Mouse (Mus musculus): ENCODE measurements around the gene Tex52. TPM values are rescaled to one million over a fixed set of nuclear protein-coding genes. Genes with fewer than 3 reads are reported as not detected.

Gene Tex52
- total RNA-seq (2018; cell fraction: chromatin; rRNA removed), result not detected
- not detected for total RNA-seq (2018; cell fraction: cytosol; rRNA removed)
- not detected for total RNA-seq (2018; cell fraction: nucleus; rRNA removed)
- polyA plus RNA-seq (2018), result not detected in 3 replicates

DNA sequence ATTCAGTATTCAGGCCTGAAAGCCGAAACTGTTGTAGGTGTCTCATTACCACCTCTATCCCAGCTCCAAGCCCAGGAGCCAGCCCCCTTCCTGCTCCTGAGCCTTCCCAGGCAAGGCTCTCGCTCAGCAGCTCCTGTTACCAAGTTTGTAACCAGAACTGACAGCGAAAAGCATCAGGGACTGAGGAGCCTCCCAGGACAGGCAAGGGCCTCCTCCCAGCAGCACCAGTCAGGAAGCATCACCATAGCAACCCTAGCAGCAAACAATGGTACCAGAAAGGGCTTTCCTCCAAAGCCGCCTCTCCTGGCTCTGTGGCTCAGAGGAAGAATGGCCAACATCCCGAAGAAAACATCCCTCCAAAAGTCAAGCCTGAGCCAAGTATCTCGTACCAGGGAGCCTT is at the start of gene Tex52, which contains the start of gene Gm44596:
Gene Tex52, plus strand, starts transcription at position 265 of the 400 bp plus-strand sequence.
Gene Gm44596, plus strand, starts transcription at position 312 of the 400 bp plus-strand sequence.
- WGBS (ENCODE audit: missing documents), result 93% methylated on average over 3 of the region's 6 CpGs
- H3K79me2 ChIP-seq (ENCODE audit: inconsistent target), result no peaks in the 10 kb centered on the region
- no peak within 1 kb of the TSS for H3K27ac ChIP-seq
- H3K4me3 ChIP-seq (ENCODE audit: inconsistent target), result no peak within 1 kb of the TSS
- H3K36me3 ChIP-seq (ENCODE audit: inconsistent target), result no peaks in the 10 kb centered on the region

DNA sequence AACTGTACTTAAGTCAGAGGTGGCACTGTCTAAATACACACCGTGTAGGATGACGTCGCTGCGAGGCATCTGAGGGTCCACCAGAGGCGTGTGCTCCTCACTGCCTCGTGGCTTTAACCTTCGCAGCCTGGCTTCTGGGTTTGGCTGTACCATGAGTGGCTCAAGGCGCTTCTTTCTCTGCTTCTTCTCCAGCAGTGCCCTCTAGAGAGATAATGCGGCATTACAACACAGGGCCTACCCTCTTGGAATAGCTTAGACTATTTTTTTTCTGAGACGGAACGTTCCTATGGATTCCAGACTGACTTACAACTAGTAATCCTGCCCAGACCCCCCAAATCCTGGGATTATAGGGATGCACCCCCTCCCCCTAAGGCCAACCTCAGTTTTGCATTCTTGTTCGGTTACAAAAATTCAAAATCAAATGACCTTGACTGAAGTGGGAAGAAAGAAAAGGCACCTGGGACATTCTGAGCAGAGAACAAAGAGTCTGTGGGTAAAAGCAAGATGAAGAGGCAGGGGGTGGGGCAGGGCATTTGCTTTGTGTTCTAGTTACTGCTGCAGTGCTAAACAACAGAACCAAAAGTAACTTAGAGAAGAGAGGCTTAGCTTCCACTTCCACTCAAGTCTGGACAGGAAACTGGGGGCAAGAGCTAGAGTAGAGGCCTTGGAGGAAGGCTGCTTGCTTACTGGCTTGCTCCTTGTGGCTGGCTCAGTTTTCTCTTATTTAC is 40.7 kb upstream of the Tex52 start:
- 24% methylated on average over 12 of the region's 12 CpGs for WGBS (ENCODE audit: missing documents)
- no peaks in the 10 kb centered on the region for H3K36me3 ChIP-seq (ENCODE audit: inconsistent target)
- no peak overlapping the region for H3K4me3 ChIP-seq (ENCODE audit: inconsistent target)

DNA sequence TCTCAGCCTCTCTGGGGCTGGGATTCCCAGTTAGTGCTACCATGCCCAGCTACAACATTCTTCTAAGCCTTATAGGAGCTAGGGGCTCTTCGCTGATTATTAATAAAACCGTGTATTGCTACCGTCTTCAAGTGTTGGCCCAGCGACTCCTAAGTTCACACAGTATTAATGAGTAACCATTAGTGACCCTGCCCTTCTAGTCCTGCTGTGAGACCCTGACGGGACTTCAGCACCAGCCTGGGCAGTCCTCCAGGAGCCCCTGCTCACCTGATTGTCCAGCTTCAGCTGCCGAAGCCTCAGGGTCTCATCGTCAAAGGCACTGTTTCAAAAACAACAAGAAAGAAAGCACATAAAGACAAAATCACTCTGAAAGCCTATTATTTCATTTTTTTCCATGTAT is 37.8 kb upstream of the Tex52 start:
- Histone ChIP-seq H3K4me3 (ENCODE audit: inconsistent target) (no peak overlapping the region), H3K27ac (no peak overlapping the region), H3K36me3 (ENCODE audit: inconsistent target) (no peaks in the 10 kb centered on the region), H3K79me2 (ENCODE audit: inconsistent target) (no peaks in the 10 kb centered on the region)
- 97% methylated on average over 7 of the region's 7 CpGs for WGBS (ENCODE audit: missing documents)

More for the DNA sequence above, 40.7 kb upstream of the Tex52 start:
- H3K27ac ChIP-seq, result no peak overlapping the region
- no peaks in the 10 kb centered on the region for H3K79me2 ChIP-seq (ENCODE audit: inconsistent target)

DNA sequence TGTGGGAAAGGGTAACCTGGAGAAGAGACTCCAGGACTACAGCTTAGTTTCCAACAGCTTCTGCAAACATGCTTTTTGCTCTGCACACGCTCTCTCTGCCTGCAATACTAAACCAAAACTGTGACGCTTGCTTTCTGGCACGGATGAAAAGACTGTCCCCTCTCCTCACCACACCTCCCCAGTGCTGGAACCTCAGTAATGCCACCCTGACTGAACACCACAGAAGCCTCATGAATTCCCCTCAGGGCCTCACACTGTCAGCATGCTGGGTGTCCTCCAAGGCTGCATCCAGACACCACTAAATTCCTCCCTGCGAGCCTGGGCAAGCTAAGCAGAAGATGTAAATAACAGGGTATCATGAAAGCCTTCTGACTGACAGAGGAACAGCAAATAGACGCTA is 36.4 kb upstream of the Tex52 start:
- no peak overlapping the region for H3K27ac ChIP-seq
- no peak overlapping the region for H3K4me3 ChIP-seq (ENCODE audit: inconsistent target)
- H3K79me2 ChIP-seq (ENCODE audit: inconsistent target), result no peaks in the 10 kb centered on the region
- H3K36me3 ChIP-seq (ENCODE audit: inconsistent target), result no peaks in the 10 kb centered on the region
- WGBS (ENCODE audit: missing documents), result 79% methylated on average over 5 of the region's 5 CpGs

DNA sequence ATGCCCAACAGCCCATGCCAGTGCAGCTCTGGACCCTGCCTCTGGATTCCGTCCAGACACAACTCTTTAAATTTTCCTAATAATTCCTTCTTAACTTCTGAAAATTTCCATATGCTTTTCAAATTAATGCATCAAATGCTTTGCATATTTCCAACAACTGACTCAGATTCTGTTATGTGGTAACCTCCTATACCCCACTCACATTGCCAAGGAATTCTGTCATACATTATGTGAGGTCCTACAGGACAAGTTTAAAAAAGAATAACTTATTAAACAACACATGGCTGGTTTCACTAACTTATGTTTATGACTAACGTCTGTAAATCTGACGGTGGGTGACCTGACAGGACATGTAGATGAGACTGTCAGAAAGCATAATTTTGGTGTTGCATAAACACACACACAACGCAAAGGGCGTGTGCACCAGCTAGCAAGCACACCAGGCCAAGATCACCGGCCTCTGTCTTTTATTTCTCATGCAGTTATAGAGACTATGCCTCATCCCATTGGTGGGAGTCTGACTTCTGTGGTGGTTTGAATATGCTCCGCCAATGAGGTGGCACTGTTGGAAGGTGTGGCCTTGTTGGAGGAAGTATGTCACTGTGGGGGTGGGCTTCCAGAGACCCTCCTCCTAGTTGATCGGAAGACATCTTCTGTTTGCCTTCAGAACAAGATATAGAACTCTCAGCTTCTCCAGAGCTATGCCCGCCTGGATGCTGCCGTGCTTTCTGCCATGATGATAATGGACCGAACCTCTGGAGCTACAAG is 33.1 kb upstream of the Tex52 start:
- H3K4me3 ChIP-seq (ENCODE audit: inconsistent target), result no peak overlapping the region
- WGBS (ENCODE audit: missing documents), result 99% methylated on average over 11 of the region's 11 CpGs
- H3K79me2 ChIP-seq (ENCODE audit: inconsistent target), result no peaks in the 10 kb centered on the region
- no peak overlapping the region for H3K27ac ChIP-seq
- no peaks in the 10 kb centered on the region for H3K36me3 ChIP-seq (ENCODE audit: inconsistent target)

DNA sequence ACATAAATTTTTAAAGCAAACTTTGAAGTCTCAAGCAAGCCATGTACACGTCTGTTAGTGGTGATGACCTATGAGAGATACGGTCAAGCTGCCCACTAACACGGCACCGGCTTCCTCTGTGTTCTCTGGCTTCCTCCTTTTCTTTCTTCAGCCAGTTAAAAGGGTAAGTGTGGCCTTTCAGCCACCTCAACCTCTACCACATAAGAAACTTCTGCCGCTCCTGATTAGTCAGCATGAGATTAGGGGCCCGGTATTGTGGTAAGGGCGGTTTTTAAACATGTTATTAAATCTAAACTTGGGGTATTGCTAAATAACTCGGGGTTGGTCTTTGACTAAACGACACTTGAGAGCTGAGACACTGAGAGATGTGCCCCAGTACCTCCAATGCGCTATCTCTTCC is 29.6 kb upstream of the Tex52 start:
- 8% methylated on average over 10 of the region's 10 CpGs for WGBS (ENCODE audit: missing documents)

DNA sequence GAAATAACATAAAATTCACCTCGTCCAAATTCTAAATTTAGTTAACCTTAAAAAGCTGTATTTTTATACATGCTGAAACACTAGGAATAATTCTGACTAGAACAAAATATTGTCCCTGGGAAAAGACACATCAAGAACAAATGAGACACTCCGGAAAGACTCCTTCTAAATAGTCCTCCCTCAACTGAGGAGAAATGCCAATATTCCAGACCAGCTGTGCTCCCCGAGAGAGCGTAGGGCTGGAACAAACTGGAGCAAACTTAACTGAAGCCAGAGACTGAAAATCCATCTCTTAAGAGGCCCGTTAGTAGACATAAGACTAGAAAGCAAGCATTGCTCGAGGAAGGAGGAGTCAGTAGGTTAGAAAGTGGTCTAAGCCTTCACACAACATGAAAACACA is 28.5 kb upstream of the Tex52 start:
- no peaks in the 10 kb centered on the region for H3K79me2 ChIP-seq (ENCODE audit: inconsistent target)
- H3K36me3 ChIP-seq (ENCODE audit: inconsistent target), result no peaks in the 10 kb centered on the region
- no peak overlapping the region for H3K27ac ChIP-seq
- no peak overlapping the region for H3K4me3 ChIP-seq (ENCODE audit: inconsistent target)
- 96% methylated on average over 6 of the region's 6 CpGs for WGBS (ENCODE audit: missing documents)

More for the DNA sequence above, 29.6 kb upstream of the Tex52 start:
- Histone ChIP-seq H3K27ac (no peak overlapping the region), H3K4me3 (ENCODE audit: inconsistent target) (no peak overlapping the region), H3K36me3 (ENCODE audit: inconsistent target) (no peaks in the 10 kb centered on the region), H3K79me2 (ENCODE audit: inconsistent target) (no peaks in the 10 kb centered on the region)

DNA sequence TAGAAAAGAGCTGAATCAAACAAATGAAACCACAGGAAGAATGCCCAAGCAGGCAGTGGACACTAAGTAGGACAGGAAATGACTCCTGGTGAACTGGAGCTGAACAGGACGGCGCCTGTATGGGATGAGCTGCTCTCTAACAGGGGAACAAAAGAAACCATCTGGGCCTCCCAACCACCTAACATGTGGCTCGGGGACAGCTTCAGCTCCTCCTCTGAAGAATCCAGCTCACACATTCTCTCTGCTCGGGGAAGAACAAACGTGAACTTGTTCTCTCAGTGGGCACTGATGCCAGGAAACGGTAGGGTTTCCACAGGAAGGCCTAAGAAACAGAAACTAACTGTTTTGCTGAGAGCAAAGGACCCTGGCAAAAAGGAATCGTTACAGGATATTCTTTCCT is 25.5 kb upstream of the Tex52 start:
- WGBS (ENCODE audit: missing documents), result 34% methylated on average over 7 of the region's 7 CpGs
- Histone ChIP-seq H3K79me2 (ENCODE audit: inconsistent target) (no peaks in the 10 kb centered on the region), H3K27ac (no peak overlapping the region), H3K36me3 (ENCODE audit: inconsistent target) (no peaks in the 10 kb centered on the region), H3K4me3 (ENCODE audit: inconsistent target) (no peak overlapping the region)

DNA sequence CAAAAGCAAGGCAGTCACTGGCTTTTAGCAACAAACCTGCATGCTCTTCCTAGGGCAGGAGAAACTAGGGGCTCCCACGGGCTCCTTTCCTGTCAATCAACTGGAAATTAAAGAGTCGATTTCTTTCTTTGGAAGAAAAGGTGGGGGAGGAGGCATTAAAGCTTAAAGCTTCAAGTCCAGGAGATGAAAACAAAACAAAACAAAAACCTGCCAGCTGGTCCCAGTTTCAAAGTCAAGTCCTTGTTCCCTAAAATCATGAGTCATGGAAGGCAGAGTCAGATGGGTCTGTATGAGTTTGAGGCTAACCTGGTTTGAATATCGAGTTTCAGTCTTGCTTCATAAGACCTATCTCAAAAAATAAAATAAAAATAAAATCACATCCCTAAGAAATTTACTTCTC is 21.1 kb upstream of the Tex52 start:
- 77% methylated on average over 3 of the region's 3 CpGs for WGBS (ENCODE audit: missing documents)
- no peaks in the 10 kb centered on the region for H3K79me2 ChIP-seq (ENCODE audit: inconsistent target)
- H3K4me3 ChIP-seq (ENCODE audit: inconsistent target), result no peak overlapping the region
- H3K36me3 ChIP-seq (ENCODE audit: inconsistent target), result no peaks in the 10 kb centered on the region
- H3K27ac ChIP-seq, result no peak overlapping the region

DNA sequence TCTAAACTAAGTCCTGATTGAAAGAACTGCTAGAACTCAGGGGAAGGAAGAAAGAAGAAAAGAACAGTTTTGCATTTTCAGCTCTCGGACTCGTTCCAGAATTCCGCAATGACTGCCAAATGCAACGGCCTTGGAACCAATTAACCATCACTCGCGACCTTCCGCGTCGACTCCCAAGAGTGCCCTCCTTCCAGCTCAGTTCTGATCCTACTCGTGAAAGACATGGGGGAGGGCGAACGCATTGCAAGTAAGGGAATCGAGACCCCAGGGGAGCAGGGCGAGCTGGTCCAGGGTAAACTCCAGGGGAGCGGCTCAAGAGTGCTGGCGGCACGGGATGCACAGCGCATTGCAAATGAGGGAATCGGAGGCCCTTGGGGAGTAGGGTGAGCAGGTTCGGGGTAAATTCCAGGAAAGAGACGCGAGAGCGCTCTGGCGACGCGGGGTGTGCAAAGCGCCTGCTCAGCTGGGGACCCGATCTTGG is 20.0 kb upstream of the Tex52 start:
- 4% methylated on average over 28 of the region's 28 CpGs for WGBS (ENCODE audit: missing documents)
- H3K4me3 ChIP-seq (ENCODE audit: inconsistent target), result peak overlapping the region; percentile 77
- peaks cover 7% of the 10 kb centered on the region; the same call in 1 of the 2 replicates for H3K79me2 ChIP-seq (ENCODE audit: inconsistent target)
- no peak overlapping the region for H3K27ac ChIP-seq
- H3K36me3 ChIP-seq (ENCODE audit: inconsistent target), result no peaks in the 10 kb centered on the region

DNA sequence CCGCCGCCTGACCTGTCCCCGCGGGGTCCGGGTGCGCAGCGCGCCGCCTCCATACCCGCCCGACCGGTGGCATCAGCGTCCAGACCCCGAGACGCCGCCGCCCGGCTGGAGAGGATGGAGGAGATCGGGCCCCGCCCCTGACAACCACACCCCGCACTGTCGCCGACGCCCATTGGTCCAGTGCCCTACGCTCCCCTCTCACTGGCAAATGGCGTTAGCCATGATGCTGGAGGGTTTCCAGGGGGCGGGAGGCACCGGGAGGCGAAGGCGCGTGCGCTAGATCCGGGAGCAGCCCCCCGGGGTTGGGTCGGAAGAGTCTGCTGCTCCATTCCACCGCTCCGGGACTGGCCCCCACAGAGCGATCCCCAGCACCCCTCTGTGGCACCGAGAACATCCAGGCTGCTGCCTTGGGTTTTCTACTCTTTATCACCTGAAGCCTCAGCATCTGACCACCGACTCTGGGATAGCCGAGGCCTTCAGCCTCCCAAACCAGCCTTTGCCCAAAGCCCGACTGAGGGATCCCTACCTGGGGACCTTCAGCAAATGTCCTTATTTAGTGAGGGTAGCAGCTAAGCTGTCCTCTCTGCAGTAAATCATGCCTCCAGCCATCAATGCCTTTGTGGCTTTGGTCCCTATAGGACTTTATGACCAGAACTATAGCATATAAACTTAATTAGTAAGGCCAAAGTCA is 19.4 kb upstream of the Tex52 start, which contains the start of gene Tulp3:
Gene Tulp3, minus strand, starts transcription at position 126 of the 691 bp plus-strand sequence.
- 1% methylated on average over 42 of the region's 42 CpGs for WGBS (ENCODE audit: missing documents)
- peaks cover 13% of the 10 kb centered on the region; the same call in 1 of the 2 replicates for H3K79me2 ChIP-seq (ENCODE audit: inconsistent target)
- no peak within 1 kb of the TSS for H3K27ac ChIP-seq
- H3K36me3 ChIP-seq (ENCODE audit: inconsistent target), result no peaks in the 10 kb centered on the region
- H3K4me3 ChIP-seq (ENCODE audit: inconsistent target), result peak within 1 kb of the TSS; percentile 77

DNA sequence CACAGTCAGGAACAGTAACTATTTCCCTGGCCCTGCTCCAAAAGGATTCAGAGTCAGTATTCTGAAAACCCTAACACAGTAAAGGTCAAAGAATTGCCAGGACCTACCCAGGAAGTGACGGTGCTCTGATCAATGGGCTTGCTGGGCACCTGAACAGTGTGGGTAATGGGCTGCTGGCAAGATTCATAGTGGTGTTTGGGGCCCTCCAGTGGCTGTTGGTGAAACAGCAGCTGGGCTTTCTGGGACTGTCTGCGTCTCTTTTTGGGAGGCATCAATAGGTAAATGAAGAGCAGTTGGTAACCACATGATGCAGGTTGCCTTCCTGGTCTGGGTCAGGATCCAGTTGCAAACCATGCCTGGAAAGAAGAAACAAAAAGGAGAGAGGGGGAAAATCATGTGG is 16.3 kb upstream of the Tex52 start:
- H3K4me3 ChIP-seq (ENCODE audit: inconsistent target), result no peak overlapping the region
- WGBS (ENCODE audit: missing documents), result 80% methylated on average over 2 of the region's 2 CpGs
- peaks cover 37% of the 10 kb centered on the region for H3K79me2 ChIP-seq (ENCODE audit: inconsistent target)
- no peak overlapping the region for H3K27ac ChIP-seq
- H3K36me3 ChIP-seq (ENCODE audit: inconsistent target), result no peaks in the 10 kb centered on the region

DNA sequence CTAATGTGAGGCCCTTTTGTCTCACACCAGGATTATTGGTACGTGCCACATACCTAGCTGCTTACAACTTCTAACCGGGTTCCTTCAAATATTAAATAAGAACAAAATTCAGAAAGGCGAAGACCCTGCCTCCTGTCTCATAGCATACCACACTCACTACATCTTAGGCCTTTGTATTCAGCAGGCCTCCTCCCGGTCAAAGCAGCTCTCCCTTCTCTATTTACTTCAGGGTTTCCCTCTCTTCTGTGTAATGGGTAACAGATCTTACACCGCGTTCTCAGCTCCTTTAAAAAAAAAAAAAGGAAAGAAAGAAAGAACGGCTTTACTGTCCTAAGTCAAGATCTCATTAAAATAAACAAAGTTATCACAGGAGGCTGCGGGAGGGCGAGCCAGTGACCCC is 13.4 kb upstream of the Tex52 start:
- no peaks in the 10 kb centered on the region for H3K36me3 ChIP-seq (ENCODE audit: inconsistent target)
- 47% methylated on average over 5 of the region's 9 CpGs for WGBS (ENCODE audit: missing documents)
- peak overlapping the region; percentile 58 for H3K27ac ChIP-seq

DNA sequence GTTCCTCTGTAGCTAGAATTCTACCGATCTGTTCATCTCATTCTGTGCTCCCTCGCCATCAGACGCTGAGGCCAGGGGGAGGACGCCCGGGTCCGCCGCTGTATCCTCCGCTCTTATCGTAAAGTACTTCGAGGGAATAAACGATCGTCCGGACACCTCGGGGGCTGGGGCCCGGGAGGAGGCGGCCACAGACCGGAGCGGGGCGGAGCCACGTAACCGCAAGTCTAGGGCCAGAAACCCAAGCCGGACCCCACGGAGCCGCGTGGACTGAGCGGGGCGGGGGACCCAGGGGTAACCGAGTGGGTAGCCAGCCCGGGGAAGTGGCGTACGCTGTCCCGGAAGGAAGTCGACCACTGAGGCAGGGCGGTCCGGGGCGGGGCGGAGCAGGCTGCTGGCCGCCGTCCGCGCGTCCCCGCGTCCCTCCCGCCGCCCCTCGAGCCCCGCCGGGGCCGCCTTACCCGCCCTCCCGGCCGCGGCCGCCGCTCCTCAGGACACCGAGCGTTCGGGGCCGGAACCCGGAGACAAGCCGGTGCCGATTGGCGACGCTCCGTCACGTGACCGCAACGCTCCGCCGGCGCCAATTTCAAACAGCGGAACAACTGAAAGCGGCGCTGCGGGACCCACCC is 12.8 kb upstream of the Tex52 start, which contains the start of the genes Rhno1 and Foxm1:
Gene Rhno1, minus strand, starts transcription at position 531 of the 626 bp plus-strand sequence.
Gene Foxm1, plus strand, starts transcription at position 587 of the 626 bp plus-strand sequence.
- WGBS (ENCODE audit: missing documents), result under 1% methylated on average over 76 of the region's 76 CpGs
- H3K36me3 ChIP-seq (ENCODE audit: inconsistent target), result no peaks in the 10 kb centered on the region
- H3K79me2 ChIP-seq (ENCODE audit: inconsistent target), result peaks cover 62% of the 10 kb centered on the region
- H3K4me3 ChIP-seq (ENCODE audit: inconsistent target), result peak within 1 kb of the TSS; percentile 80
- peak within 1 kb of the TSS; percentile 58 for H3K27ac ChIP-seq

More for the DNA sequence above, 13.4 kb upstream of the Tex52 start:
- peak overlapping the region; percentile 80 for H3K4me3 ChIP-seq (ENCODE audit: inconsistent target)
- H3K79me2 ChIP-seq (ENCODE audit: inconsistent target), result peaks cover 62% of the 10 kb centered on the region

Data from macrophage (primary cell).